Mouse (Mus musculus): Measurements from ENCODE around the gene Mob1b. TPM values are rescaled to one million over a fixed set of nuclear protein-coding genes. Genes with fewer than 3 reads are reported as not detected.
"Not testable (repeated sequence)": the region's sequence is repeated elsewhere in the genome, so short reads cannot be mapped to it uniquely, and the experiment has no call there.

Gene Mob1b
- total RNA-seq, 2 experiments from 2014 or later: 52.2 to 57.3 TPM

GRCm38 (mm10) chr5:88693057-88693456 lies 27.6 kb upstream of the Mob1b start:
- intact Hi-C loops (cut with DNase I): loop anchor here (5.0 kb wide), 1 partner anchor 694 kb away; no protein-coding TSS in a partner anchor
- no peak for DNase-seq

GRCm38 (mm10) chr5:88697291-88697690 lies 23.4 kb upstream of the Mob1b start:
- intact Hi-C loops (cut with DNase I): no loop called here
- no peak for DNase-seq

GRCm38 (mm10) chr5:88699251-88699913 lies 21.3 kb upstream of the Mob1b start:
- intact Hi-C loops (cut with DNase I): no loop called here
- DNase-seq: no peak

- intact Hi-C loops (cut with DNase I): no loop called here
- DNase-seq: no peak
Measured at GRCm38 (mm10) chr5:88702041-88702440, 18.6 kb upstream of the Mob1b start.

GRCm38 (mm10) chr5:88703551-88703950 lies 17.1 kb upstream of the Mob1b start:
- DNase-seq: no peak
- intact Hi-C loops (cut with DNase I): no loop called here

GRCm38 (mm10) chr5:88711128-88711527 lies 9.5 kb upstream of the Mob1b start:
- intact Hi-C loops (cut with DNase I): loop anchor here (10.0 kb wide), 1 partner anchor 174 kb away; the partner anchor contains the start of gene Slc4a4
- DNase-seq: no peak

GRCm38 (mm10) chr5:88711618-88712224 lies 8.9 kb upstream of the Mob1b start:
- peak; percentile 46 to 49 for DNase-seq
- intact Hi-C loops (cut with DNase I): loop anchor here (10.0 kb wide), 1 partner anchor 173 kb away; the partner anchor contains the start of gene Slc4a4

GRCm38 (mm10) chr5:88712328-88712727 lies 8.3 kb upstream of the Mob1b start:
- intact Hi-C loops (cut with DNase I): loop anchor here (10.0 kb wide), 1 partner anchor 172 kb away; the partner anchor contains the start of gene Slc4a4
- DNase-seq: peak in 1 of 2 experiments; percentile 20

- DNase-seq: no peak
- intact Hi-C loops (cut with DNase I): loop anchor here (10.0 kb wide), 1 partner anchor 168 kb away; the partner anchor contains the start of gene Slc4a4
Measured at GRCm38 (mm10) chr5:88716983-88717382, 3.7 kb upstream of the Mob1b start.

- intact Hi-C loops (cut with DNase I): loop anchor here (2.0 to 5.0 kb wide), 2 partner anchors 44 to 169 kb away; partner anchors contain the start of genes Dck and Utp3
- no peak for DNase-seq
Measured at GRCm38 (mm10) chr5:88721003-88721475, 384 bp downstream of the Mob1b start.

GRCm38 (mm10) chr5:88721565-88722212 lies 1.0 kb downstream of the Mob1b start:
- peak; percentile 29 to 42 for DNase-seq
- intact Hi-C loops (cut with DNase I): loop anchor here (2.0 to 5.0 kb wide), 2 partner anchors 43 to 169 kb away; partner anchors contain the start of genes Dck and Utp3

GRCm38 (mm10) chr5:88722213-88722600 lies 1.6 kb downstream of the Mob1b start:
- intact Hi-C loops (cut with DNase I): loop anchor here (5.0 kb wide), 1 partner anchor 170 kb away; the partner anchor contains the start of gene Utp3

GRCm38 (mm10) chr5:88724030-88724429 lies 3.4 kb downstream of the Mob1b start:
- intact Hi-C loops (cut with DNase I): loop anchor here (5.0 kb wide), 1 partner anchor 172 kb away; the partner anchor contains the start of gene Utp3
- DNase-seq: peak in 1 of 2 experiments; percentile 17

More at GRCm38 (mm10) chr5:88722213-88722600, 1.6 kb downstream of the Mob1b start:
- peak; percentile 35 to 37 for DNase-seq

GRCm38 (mm10) chr5:88727593-88728144 lies 7.0 kb downstream of the Mob1b start:
- no peak for DNase-seq
- intact Hi-C loops (cut with DNase I): no loop called here

- intact Hi-C loops (cut with DNase I): no loop called here
- DNase-seq: peak in 1 of 2 experiments; percentile 31
Measured at GRCm38 (mm10) chr5:88734786-88735185, 14.1 kb downstream of the Mob1b start.

GRCm38 (mm10) chr5:88741065-88741464 lies 20.4 kb downstream of the Mob1b start:
- intact Hi-C loops (cut with DNase I): not testable (repeated sequence)

GRCm38 (mm10) chr5:88747774-88748173 lies 27.1 kb downstream of the Mob1b start:
- no peak for DNase-seq
- intact Hi-C loops (cut with DNase I): no loop called here

More at GRCm38 (mm10) chr5:88741065-88741464, 20.4 kb downstream of the Mob1b start:
- not testable (repeated sequence) for DNase-seq

- no peak for DNase-seq
- intact Hi-C loops (cut with DNase I): no loop called here
Measured at GRCm38 (mm10) chr5:88753199-88753598, 32.5 kb downstream of the Mob1b start.

- DNase-seq: no peak
- intact Hi-C loops (cut with DNase I): loop anchor here (10.0 kb wide), 1 partner anchor 198 kb away; the partner anchor contains the start of gene Rufy3
Measured at GRCm38 (mm10) chr5:88762611-88763010, 42.0 kb downstream of the Mob1b start.

- DNase-seq: no peak
- intact Hi-C loops (cut with DNase I): loop anchor here (2.0 to 10.0 kb wide), 2 partner anchors 44 to 200 kb away; partner anchors contain the start of genes Mob1b and Rufy3
Measured at GRCm38 (mm10) chr5:88764430-88764986, 43.9 kb downstream of the Mob1b start.

Data from heart, postnatal 10 days (tissue).